Mouse (Mus musculus): Measurements from ENCODE around the gene Cep63. TPM values are rescaled to one million over a fixed set of nuclear protein-coding genes. Genes with fewer than 3 reads are reported as not detected.

Gene Cep63
- total and polyA plus RNA-seq, 2 experiments from 2014 or later, result 5.2 to 45.3 TPM

GRCm38 (mm10) chr9:102623581-102623980 is 2.8 kb downstream of the Cep63 start:
- H3K4me3 ChIP-seq (ENCODE audit: low read depth, low read length), result no peak overlapping the region
- no peaks in the 10 kb centered on the region for H3K27me3 ChIP-seq (ENCODE audit: control insufficient read depth, insufficient read depth, low read length)
- 91% methylated on average over 7 of the region's 7 CpGs for WGBS
- ATAC-seq (ENCODE audit: insufficient read depth, low read depth), result no peak
- DNase-seq (ENCODE audit: low spot score), result no peak
- H3K4me2 ChIP-seq (ENCODE audit: low read depth, low read length), result no peak overlapping the region
- no peak overlapping the region for H3K9ac ChIP-seq (replicated peaks; ENCODE audit: low read depth, low read length)
- H3K36me3 ChIP-seq (replicated peaks; ENCODE audit: control insufficient read depth, insufficient read depth, low read length), result 0 out of 2 replicates have a peak, but pooled peaks cover 2% of the 10 kb centered on the region
- H3K27ac ChIP-seq (ENCODE audit: low read depth), result no peak overlapping the region
- no peak for TF ChIP-seq EP300 (IDR thresholded peaks at IDR 0.05; ENCODE audit: low read depth)
- H3K9me3 ChIP-seq (replicated peaks; ENCODE audit: control insufficient read depth, low read length), result no peaks in the 10 kb centered on the region
- peaks cover 20% of the 10 kb centered on the region for H3K4me1 ChIP-seq (ENCODE audit: control insufficient read depth, insufficient read depth)

- no peak for ATAC-seq (ENCODE audit: insufficient read depth, low read depth)
- Histone ChIP-seq H3K4me2 (ENCODE audit: low read depth, low read length) (no peak overlapping the region), H3K9ac (replicated peaks; ENCODE audit: low read depth, low read length) (no peak overlapping the region), H3K27me3 (ENCODE audit: control insufficient read depth, insufficient read depth, low read length) (no peaks in the 10 kb centered on the region), H3K36me3 (replicated peaks; ENCODE audit: control insufficient read depth, insufficient read depth, low read length) (0 out of 2 replicates have a peak, but pooled peaks cover 9% of the 10 kb centered on the region), H3K4me3 (ENCODE audit: low read depth, low read length) (no peak overlapping the region), H3K9me3 (replicated peaks; ENCODE audit: control insufficient read depth, low read length) (no peaks in the 10 kb centered on the region), H3K4me1 (ENCODE audit: control insufficient read depth, insufficient read depth) (peaks cover 23% of the 10 kb centered on the region), H3K27ac (ENCODE audit: low read depth) (no peak overlapping the region)
- no peak for DNase-seq (ENCODE audit: low spot score)
- 73% methylated on average over 6 of the region's 6 CpGs for WGBS
- TF ChIP-seq EP300 (IDR thresholded peaks at IDR 0.05; ENCODE audit: low read depth) (no peak), CTCF (IDR thresholded peaks at IDR 0.05; ENCODE audit: low read depth) (no peak)
These were observed 3.5 kb downstream of the Cep63 start for GRCm38 (mm10) chr9:102622876-102623275.

- Histone ChIP-seq H3K27me3 (ENCODE audit: control insufficient read depth, insufficient read depth, low read length) (no peaks in the 10 kb centered on the region), H3K27ac (ENCODE audit: low read depth) (no peak overlapping the region), H3K9me3 (replicated peaks; ENCODE audit: control insufficient read depth, low read length) (no peaks in the 10 kb centered on the region), H3K4me3 (ENCODE audit: low read depth, low read length) (no peak overlapping the region), H3K36me3 (replicated peaks; ENCODE audit: control insufficient read depth, insufficient read depth, low read length) (0 out of 2 replicates have a peak, but pooled peaks cover 12% of the 10 kb centered on the region), H3K4me2 (ENCODE audit: low read depth, low read length) (no peak overlapping the region), H3K9ac (replicated peaks; ENCODE audit: low read depth, low read length) (no peak overlapping the region), H3K4me1 (ENCODE audit: control insufficient read depth, insufficient read depth) (peaks cover 18% of the 10 kb centered on the region)
- 31% methylated on average over 5 of the region's 5 CpGs for WGBS
- DNase-seq (ENCODE audit: low spot score) (peak; percentile 88), ATAC-seq (ENCODE audit: insufficient read depth, low read depth) (no peak)
- TF ChIP-seq CTCF (IDR thresholded peaks at IDR 0.05; ENCODE audit: low read depth) (peak; percentile 86), EP300 (IDR thresholded peaks at IDR 0.05; ENCODE audit: low read depth) (no peak)
These were observed 4.0 kb downstream of the Cep63 start for GRCm38 (mm10) chr9:102622192-102622857.

GRCm38 (mm10) chr9:102621385-102621784 is 4.9 kb downstream of the Cep63 start:
- TF ChIP-seq CTCF (IDR thresholded peaks at IDR 0.05; ENCODE audit: low read depth) (no peak), EP300 (IDR thresholded peaks at IDR 0.05; ENCODE audit: low read depth) (no peak)
- Histone ChIP-seq H3K27ac (ENCODE audit: low read depth) (no peak overlapping the region), H3K27me3 (ENCODE audit: control insufficient read depth, insufficient read depth, low read length) (no peaks in the 10 kb centered on the region), H3K4me2 (ENCODE audit: low read depth, low read length) (no peak overlapping the region), H3K9me3 (replicated peaks; ENCODE audit: control insufficient read depth, low read length) (no peaks in the 10 kb centered on the region), H3K9ac (replicated peaks; ENCODE audit: low read depth, low read length) (no peak overlapping the region), H3K4me3 (ENCODE audit: low read depth, low read length) (no peak overlapping the region), H3K36me3 (replicated peaks; ENCODE audit: control insufficient read depth, insufficient read depth, low read length) (0 out of 2 replicates have a peak, but pooled peaks cover 15% of the 10 kb centered on the region), H3K4me1 (ENCODE audit: control insufficient read depth, insufficient read depth) (peaks cover 18% of the 10 kb centered on the region; the same call in 1 of the 2 replicates)
- ATAC-seq (ENCODE audit: insufficient read depth, low read depth) (no peak), DNase-seq (ENCODE audit: low spot score) (no peak)
- WGBS, result 50% methylated on average over 5 of the region's 5 CpGs

GRCm38 (mm10) chr9:102616267-102616666 is 10.1 kb downstream of the Cep63 start:
- Histone ChIP-seq H3K27ac (ENCODE audit: low read depth) (peak overlapping the region; percentile 16; the same call in 1 of the 2 replicates), H3K9ac (replicated peaks; ENCODE audit: low read depth, low read length) (no peak overlapping the region), H3K27me3 (ENCODE audit: control insufficient read depth, insufficient read depth, low read length) (no peaks in the 10 kb centered on the region), H3K4me3 (ENCODE audit: low read depth, low read length) (no peak overlapping the region), H3K36me3 (replicated peaks; ENCODE audit: control insufficient read depth, insufficient read depth, low read length) (peaks cover 44% of the 10 kb centered on the region), H3K4me2 (ENCODE audit: low read depth, low read length) (no peak overlapping the region), H3K4me1 (ENCODE audit: control insufficient read depth, insufficient read depth) (peaks cover 23% of the 10 kb centered on the region; the same call in 1 of the 2 replicates), H3K9me3 (replicated peaks; ENCODE audit: control insufficient read depth, low read length) (no peaks in the 10 kb centered on the region)
- no peak for TF ChIP-seq CTCF (IDR thresholded peaks at IDR 0.05; ENCODE audit: low read depth)
- no peak for TF ChIP-seq EP300 (IDR thresholded peaks at IDR 0.05; ENCODE audit: low read depth)
- 0 out of 2 replicates have a peak, but pooled peaks have one; percentile 31 for ATAC-seq (ENCODE audit: insufficient read depth, low read depth)
- no peak for DNase-seq (ENCODE audit: low spot score)
- 57% methylated on average over 9 of the region's 9 CpGs for WGBS
